9 mouse cellular contexts compared by ENCODE assay signal in the genomic region with DNA sequence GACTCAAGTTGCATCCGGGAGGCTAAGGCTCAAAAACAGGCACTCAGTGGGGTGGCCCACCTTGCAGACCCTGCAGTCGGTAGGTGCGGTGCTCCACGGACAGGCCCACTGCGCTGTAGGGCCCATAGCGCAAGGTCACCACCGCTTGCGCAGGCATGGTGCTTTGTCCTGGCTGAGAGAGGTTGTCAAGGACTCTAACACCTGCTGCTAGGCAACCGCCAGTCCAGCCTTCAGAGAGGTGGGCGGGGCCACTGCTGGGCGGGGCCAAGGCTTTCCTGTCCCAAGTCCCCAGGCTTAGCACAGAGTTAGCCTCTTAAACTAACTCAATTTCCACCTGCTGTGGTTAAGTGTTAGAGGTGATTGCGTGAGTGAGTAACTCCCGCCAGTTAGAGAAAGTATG. TPM values are rescaled to one million over a fixed set of nuclear protein-coding genes. Genes with fewer than 3 reads are reported as not detected.
DNase-seq lines count a peak whose midpoint lies in the region; ATAC-seq and TF ChIP-seq lines count a peak whose summit lies in the region.
"Had no signal": no experiment of that assay in that cellular context is flagged by ENCODE, and none has a peak within 500 bp of the region (broad histone marks: within the 10 kb centered on the region; RNA-seq: fewer than 3 reads in every experiment).

Gene 1700024G13Rik, minus strand, starts transcription at position 196 of the 400 bp plus-strand sequence.

- peak; percentile 24 for DNase-seq in CD4-positive, CD25-positive, alpha-beta regulatory T cell, adult 2 months (ENCODE audit: low read depth, low spot score)
- DNase-seq in liver, adult 2 months (ENCODE audit: extremely low read depth, low read depth, low spot score) = peak; percentile 36
- no peak for DNase-seq in gastrocnemius, postnatal 25 days

- no peaks in the 10 kb centered on the region for H3K79me2 ChIP-seq in liver, adult 2 months (ENCODE audit: control insufficient read depth, insufficient read depth, low read length)

- H3K36me3 ChIP-seq in forebrain, embryonic 12.5 days (replicated peaks) = no peaks in the 10 kb centered on the region
- H3K36me3 ChIP-seq in hindbrain, embryonic 16.5 days (ENCODE audit: control insufficient read depth, insufficient read depth, low read length) = no peaks in the 10 kb centered on the region
- no peaks in the 10 kb centered on the region for H3K36me3 ChIP-seq in liver, adult 2 months (ENCODE audit: control insufficient read depth, insufficient read depth, low read length)
- no peaks in the 10 kb centered on the region for H3K36me3 ChIP-seq in neural tube, embryonic 12.5 days

- H3K4me3 ChIP-seq in forebrain, embryonic 12.5 days (replicated peaks) = no peak within 1 kb of the TSS
- H3K4me3 ChIP-seq in hindbrain, embryonic 16.5 days (ENCODE audit: low read length) = no peak within 1 kb of the TSS
- H3K4me3 ChIP-seq in liver, adult 2 months (ENCODE audit: insufficient read depth, low read depth, low read length) = no peak within 1 kb of the TSS
- no peak within 1 kb of the TSS for H3K4me3 ChIP-seq in neural tube, embryonic 12.5 days

- H3K4me2 ChIP-seq in forebrain, embryonic 12.5 days = peak within 1 kb of the TSS; percentile 41
- peak within 1 kb of the TSS; percentile 9; the same call in 1 of the 2 replicates for H3K4me2 ChIP-seq in hindbrain, embryonic 16.5 days (ENCODE audit: low read length)
- 0 out of 2 replicates have a peak within 1 kb of the TSS, but pooled peaks have one; percentile 32 for H3K4me2 ChIP-seq in neural tube, embryonic 12.5 days (replicated peaks)

- no peaks in the 10 kb centered on the region for H3K9me3 ChIP-seq in forebrain, embryonic 12.5 days
- peaks cover 3% of the 10 kb centered on the region; the same call in 1 of the 2 replicates for H3K9me3 ChIP-seq in hindbrain, embryonic 16.5 days (ENCODE audit: control insufficient read depth, low read length)
- H3K9me3 ChIP-seq in neural tube, embryonic 12.5 days = no peaks in the 10 kb centered on the region

- peaks cover 37% of the 10 kb centered on the region for H3K27me3 ChIP-seq in forebrain, embryonic 12.5 days
- no peaks in the 10 kb centered on the region for H3K27me3 ChIP-seq in hindbrain, embryonic 16.5 days (replicated peaks; ENCODE audit: control insufficient read depth, insufficient read depth, low read length)
- no peaks in the 10 kb centered on the region for H3K27me3 ChIP-seq in liver, adult 2 months (ENCODE audit: control insufficient read depth, insufficient read depth, low read length)
- H3K27me3 ChIP-seq in neural tube, embryonic 12.5 days (replicated peaks) = no peaks in the 10 kb centered on the region; the same call in 1 of the 2 replicates

- TF ChIP-seq CTCF in liver, adult 2 months (IDR thresholded peaks at IDR 0.05; ENCODE audit: low read depth, low read length) = no peak

- TF ChIP-seq POLR2A in liver, adult 2 months (IDR thresholded peaks at IDR 0.05; ENCODE audit: extremely low read depth, insufficient read depth, low read length) = no peak

- no peak for ATAC-seq in CD4-positive, CD25-positive, alpha-beta regulatory T cell, adult 4 months
- ATAC-seq in forebrain, embryonic 12.5 days (ENCODE audit: low FRiP score) = peak; percentile 88
- peak; percentile 76 for ATAC-seq in hindbrain, embryonic 16.5 days
- ATAC-seq in neural tube, embryonic 12.5 days (ENCODE audit: low FRiP score, low read depth) = peak; percentile 48; the same call in 1 of the 2 replicates
- ATAC-seq in inflammation-experienced regulatory T-cells, adult 6 months = no peak

- no peak within 1 kb of the TSS for H3K27ac ChIP-seq in forebrain, embryonic 12.5 days
- H3K27ac ChIP-seq in hindbrain, embryonic 16.5 days (ENCODE audit: low read depth, low read length) = no peak within 1 kb of the TSS
- H3K27ac ChIP-seq in liver, adult 2 months (replicated peaks; ENCODE audit: insufficient read depth, low read depth, low read length) = no peak within 1 kb of the TSS
- H3K27ac ChIP-seq in neural tube, embryonic 12.5 days = no peak within 1 kb of the TSS

- peaks cover 10% of the 10 kb centered on the region for H3K4me1 ChIP-seq in forebrain, embryonic 12.5 days
- H3K4me1 ChIP-seq in hindbrain, embryonic 16.5 days (ENCODE audit: control insufficient read depth, insufficient read depth, low read depth, low read length) = peaks cover 4% of the 10 kb centered on the region
- no peaks in the 10 kb centered on the region for H3K4me1 ChIP-seq in liver, adult 2 months (ENCODE audit: control insufficient read depth, insufficient read depth, low read length)
- peaks cover 6% of the 10 kb centered on the region for H3K4me1 ChIP-seq in neural tube, embryonic 12.5 days

- H3K9ac ChIP-seq in forebrain, embryonic 12.5 days = no peak within 1 kb of the TSS
- H3K9ac ChIP-seq in hindbrain, embryonic 16.5 days (ENCODE audit: low read depth, low read length) = no peak within 1 kb of the TSS
- H3K9ac ChIP-seq in liver, adult 2 months (ENCODE audit: low read depth, low read length) = no peak within 1 kb of the TSS
- no peak within 1 kb of the TSS for H3K9ac ChIP-seq in neural tube, embryonic 12.5 days

- WGBS in forebrain, embryonic 12.5 days = 2% methylated on average over 13 of the region's 13 CpGs
- WGBS in hindbrain, embryonic 16.5 days = 4% methylated on average over 13 of the region's 13 CpGs
- WGBS in liver, adult 2 months = 6% methylated on average over 13 of the region's 13 CpGs
- 2% methylated on average over 13 of the region's 13 CpGs for WGBS in neural tube, embryonic 12.5 days

RNA-seq across cellular contexts. Expression of gene 1700024G13Rik, which starts in this region (rescaled TPM):
- not detected for polyA plus RNA-seq in CD4-positive, CD25-positive, alpha-beta regulatory T cell, adult 4 months (2017; shearing (Covaris generic))
- polyA plus RNA-seq in forebrain, embryonic 12.5 days (2016; fragmentation: Nextera tagmentation; extraction: Ambion mirVana) = not detected in 2 replicates
- polyA plus RNA-seq in hindbrain, embryonic 16.5 days (2015; fragmentation: Nextera tagmentation; extraction: Ambion mirVana) = 0.74 and 0.95 TPM in 2 replicates
- total RNA-seq in liver, adult 2 months (2014; rRNA removed) = not detected in 2 replicates
- not detected in 2 replicates for polyA plus RNA-seq in liver, adult 2 months (2012; rRNA removed)
- polyA plus RNA-seq in neural tube, embryonic 12.5 days (2016; fragmentation: Nextera tagmentation; extraction: Ambion mirVana) = not detected in 2 replicates
- not detected for polyA plus RNA-seq in inflammation-experienced regulatory T-cells, adult 6 months (2017; shearing (Covaris generic))
- total RNA-seq in gastrocnemius, postnatal 25 days (2021) = not detected
- total RNA-seq: left cerebral cortex, postnatal 10 days had no signal

Comparison
In these comparisons a context has a peak if more than half of its experiments do, and no peak if none do; other contexts are left out.
1. Peak in ATAC-seq and H3K4me2 ChIP-seq in forebrain, embryonic 12.5 days; RNA of the gene not detected or under 1 TPM.
2. Peak in ATAC-seq and H3K4me2 ChIP-seq in hindbrain, embryonic 16.5 days; RNA of the gene not detected or under 1 TPM.
3. Peak in DNase-seq in liver, adult 2 months; RNA of the gene not detected or under 1 TPM.
4. Peak in ATAC-seq and H3K4me2 ChIP-seq in neural tube, embryonic 12.5 days; RNA of the gene not detected or under 1 TPM.